Mouse (Mus musculus) thymus, adult 2 months (tissue): ENCODE data around the gene Nkx1-1.

ENCODE experiments used
- CTCF ChIP-seq: fragments of 200-500 bp; IDR thresholded peaks from 2 replicates; pipeline ENCODE4 v1.5.1; 2012; ENCODE audit warnings: mild to moderate bottlenecking, control low read depth, low read length, moderate library complexity, borderline replicate concordance; ENCODE audit not compliant: control insufficient read depth, poor library complexity, insufficient read depth; ENCODE audit errors: extremely low read depth
- POLR2A ChIP-seq: fragments of 200-500 bp; IDR thresholded peaks from 2 replicates; pipeline ENCODE4 v1.6.1; 2012; ENCODE audit warnings: mild to moderate bottlenecking, low read length, control low read depth, moderate library complexity; ENCODE audit not compliant: control insufficient read depth, poor library complexity, insufficient read depth; ENCODE audit errors: extremely low read depth

GRCm38 (mm10) chr5:33420313-33420712 lies 13.5 kb downstream of the Nkx1-1 start:
- TF ChIP-seq CTCF (no peak), POLR2A (no peak)
